Comparison of ENCODE assay signal across 8 mouse cellular contexts in the genomic region with DNA sequence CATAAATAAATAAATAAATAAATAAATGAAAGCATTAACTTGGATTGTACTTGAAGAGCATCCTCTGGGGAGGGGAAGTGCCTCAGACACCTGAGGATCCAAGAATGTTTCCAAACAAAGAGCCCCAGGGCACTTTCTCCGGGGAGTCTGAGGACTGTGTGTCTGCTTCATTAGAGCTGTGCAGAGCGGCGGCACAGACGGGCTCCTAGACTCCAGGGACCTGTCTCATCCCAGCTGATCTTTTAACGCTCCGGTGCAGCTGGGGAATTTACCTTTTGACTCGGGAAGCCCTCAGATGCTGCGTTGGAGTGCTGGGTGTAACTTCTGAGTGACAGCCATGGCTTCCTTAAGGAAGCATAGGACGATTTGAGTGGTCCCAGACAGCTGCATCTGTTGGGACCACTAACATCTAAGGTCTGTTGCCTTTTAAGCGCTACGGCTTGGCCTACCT. TPM values are rescaled to one million over a fixed set of nuclear protein-coding genes. Genes with fewer than 3 reads are reported as not detected.
A peak's percentile ranks its signal among the peaks of the same experiment; 100 is the strongest.
DNase-seq lines count a peak whose midpoint lies in the region; ATAC-seq and TF ChIP-seq lines count a peak whose summit lies in the region.

A gene (minus strand): TSS at position 401 of the 451 bp plus-strand sequence.

- H3K4me3 ChIP-seq in layer of hippocampus, adult 2 months: peak within 1 kb of the TSS; percentile 98
- H3K4me3 ChIP-seq in heart, embryonic 16.5 days (ENCODE audit: low read length): peak within 1 kb of the TSS; percentile 87
- H3K4me3 ChIP-seq in midbrain, embryonic 13.5 days (replicated peaks): peak within 1 kb of the TSS; percentile 89

- peak within 1 kb of the TSS; percentile 93 for H3K4me2 ChIP-seq in heart, embryonic 16.5 days (ENCODE audit: low read depth, low read length)
- H3K4me2 ChIP-seq in midbrain, embryonic 13.5 days (replicated peaks): peak within 1 kb of the TSS; percentile 81

- DNase-seq in layer of hippocampus, adult 2 months (ENCODE audit: low spot score in 2 of 2): no peak
- DNase-seq in layer of hippocampus, adult 11-12 months (ENCODE audit: low spot score): no peak
- DNase-seq in adrenal gland, adult 2 months: no peak
- peak; percentile 44 to 61 for DNase-seq in kidney, postnatal 4 days
- DNase-seq in cerebellum, postnatal 36 days: no peak
- no peak for DNase-seq in c-Kit-positive CD71-positive TER-119-positive erythroid progenitor cells, embryonic 14.5 days (ENCODE audit: low spot score)

- 21% methylated on average over 11 of the region's 11 CpGs for WGBS in heart, embryonic 16.5 days
- 23% methylated on average over 11 of the region's 11 CpGs for WGBS in midbrain, embryonic 13.5 days

- peak within 1 kb of the TSS; percentile 92 for H3K9ac ChIP-seq in heart, embryonic 16.5 days (ENCODE audit: low read length)
- peak within 1 kb of the TSS; percentile 91 for H3K9ac ChIP-seq in midbrain, embryonic 13.5 days (replicated peaks)

- H3K27ac ChIP-seq in layer of hippocampus, adult 2 months: peak within 1 kb of the TSS; percentile 95
- H3K27ac ChIP-seq in heart, embryonic 16.5 days (ENCODE audit: low read length): peak within 1 kb of the TSS; percentile 88
- peak within 1 kb of the TSS; percentile 85 for H3K27ac ChIP-seq in midbrain, embryonic 13.5 days

- TF ChIP-seq CTCF in layer of hippocampus, adult 2 months (conservative IDR thresholded peaks at IDR 0.05): no peak

- peaks cover 18% of the 10 kb centered on the region for H3K4me1 ChIP-seq in heart, embryonic 16.5 days (ENCODE audit: control insufficient read depth, insufficient read depth, low read length)
- peaks cover 17% of the 10 kb centered on the region for H3K4me1 ChIP-seq in midbrain, embryonic 13.5 days (replicated peaks)

- no peaks in the 10 kb centered on the region for H3K9me3 ChIP-seq in heart, embryonic 16.5 days (replicated peaks; ENCODE audit: control insufficient read depth, low read length)
- H3K9me3 ChIP-seq in midbrain, embryonic 13.5 days: no peaks in the 10 kb centered on the region

- ATAC-seq in heart, embryonic 16.5 days (replicated peaks; ENCODE audit: extremely low read depth, insufficient read depth, low FRiP score): no peak
- ATAC-seq in midbrain, embryonic 13.5 days: peak; percentile 28; the same call in 1 of the 2 replicates

- peaks cover 24% of the 10 kb centered on the region for H3K36me3 ChIP-seq in heart, embryonic 16.5 days (ENCODE audit: control insufficient read depth, insufficient read depth)
- peaks cover 40% of the 10 kb centered on the region for H3K36me3 ChIP-seq in midbrain, embryonic 13.5 days

- no peaks in the 10 kb centered on the region for H3K27me3 ChIP-seq in heart, embryonic 16.5 days (ENCODE audit: control insufficient read depth, insufficient read depth, low read length)
- H3K27me3 ChIP-seq in midbrain, embryonic 13.5 days: 0 out of 2 replicates have a peak, but pooled peaks cover 2% of the 10 kb centered on the region

RNA-seq across cellular contexts. Expression of the gene that starts here (rescaled TPM):
- 10 to 100 TPM; 16.7 to 19.6 TPM for total RNA-seq in layer of hippocampus, adult 2 months (2021)
- 10 to 100 TPM; 19.4 to 24.5 TPM for total RNA-seq in adrenal gland, adult 2 months (2021)
- 73.1 and 81.9 TPM in 2 replicates for polyA plus RNA-seq in adrenal gland, adult 2 months (2012; rRNA removed)
- 103 and 110 TPM in 2 replicates for polyA plus RNA-seq in heart, embryonic 16.5 days (2015; fragmentation: Nextera tagmentation; extraction: Ambion mirVana)
- 75.7 and 84.8 TPM in 2 replicates for polyA plus RNA-seq in midbrain, embryonic 13.5 days (2015; fragmentation: Nextera tagmentation; extraction: Ambion mirVana)

Comparison
In these comparisons a context has a peak if more than half of its experiments do, and no peak if none do; other contexts are left out.
1. DNase-seq: peak in kidney, postnatal 4 days (2 of 2); none in layer of hippocampus, adult 2 months (0 of 2), layer of hippocampus, adult 11-12 months (single experiment), adrenal gland, adult 2 months (single experiment), cerebellum, postnatal 36 days (0 of 2) and c-Kit-positive CD71-positive TER-119-positive erythroid progenitor cells, embryonic 14.5 days (single experiment).
2. Peak in every context shown above with its lines, with median percentiles within 50 percentile points of each other: H3K27ac ChIP-seq and H3K4me3 ChIP-seq.